Mouse (Mus musculus): ENCODE data around the gene Ddx10. TPM values are rescaled to one million over a fixed set of nuclear protein-coding genes. Genes with fewer than 3 reads are reported as not detected.

The Ddx10 gene
- 6.0 and 7.8 TPM in 2 replicates for polyA plus RNA-seq (2012; ENCODE audit: insufficient read depth, insufficient read length, missing spikeins)

- Histone ChIP-seq H3K4me1 (ENCODE audit: control insufficient read depth, insufficient read depth, insufficient read length, low read length) (0 out of 2 replicates have a peak, but pooled peaks cover 2% of the 10 kb centered on the region), H3K4me3 (ENCODE audit: insufficient read depth, low read depth, low read length) (peak within 1 kb of the TSS; percentile 72), H3K27ac (replicated peaks; ENCODE audit: low read depth, low read length) (no peak within 1 kb of the TSS)
Observed at GRCm38 (mm10) chr9:53247953-53248397, at the start of gene Ddx10. Gene Ddx10 (minus strand): TSS chr9:53248053.

GRCm38 (mm10) chr9:53292833-53293232, 45.0 kb upstream of the Ddx10 start:
- Histone ChIP-seq H3K27ac (replicated peaks; ENCODE audit: low read depth, low read length) (no peak overlapping the region), H3K4me3 (ENCODE audit: insufficient read depth, low read depth, low read length) (no peak overlapping the region), H3K4me1 (ENCODE audit: control insufficient read depth, insufficient read depth, insufficient read length, low read length) (no peaks in the 10 kb centered on the region)

DNA sequence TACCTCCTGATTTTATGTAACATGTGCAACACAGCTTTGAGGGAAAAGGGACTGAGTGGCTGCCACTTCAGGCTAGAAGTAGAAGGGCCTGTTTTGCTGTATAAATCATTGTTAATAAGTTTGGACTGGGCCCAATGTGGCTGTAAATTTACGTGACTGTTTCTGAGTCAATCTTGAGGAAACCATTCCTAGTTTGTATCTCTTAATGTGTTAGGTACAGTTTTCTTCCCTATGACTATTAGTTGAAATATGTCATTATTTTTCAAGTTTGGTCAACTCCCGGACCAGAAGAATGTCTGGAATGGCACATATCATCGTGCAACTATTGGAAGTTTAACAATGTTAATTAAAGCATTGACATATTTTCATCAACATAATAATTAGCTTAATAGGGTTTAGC, 42.2 kb upstream of the Ddx10 start:
- Histone ChIP-seq H3K27ac (replicated peaks; ENCODE audit: low read depth, low read length) (no peak overlapping the region), H3K4me1 (ENCODE audit: control insufficient read depth, insufficient read depth, insufficient read length, low read length) (no peaks in the 10 kb centered on the region), H3K4me3 (ENCODE audit: insufficient read depth, low read depth, low read length) (no peak overlapping the region)

- H3K4me1 ChIP-seq (ENCODE audit: control insufficient read depth, insufficient read depth, insufficient read length, low read length), result no peaks in the 10 kb centered on the region
- no peak overlapping the region for H3K27ac ChIP-seq (replicated peaks; ENCODE audit: low read depth, low read length)
- H3K4me3 ChIP-seq (ENCODE audit: insufficient read depth, low read depth, low read length), result no peak overlapping the region
Observed at GRCm38 (mm10) chr9:53286793-53287192, 38.9 kb upstream of the Ddx10 start.

DNA sequence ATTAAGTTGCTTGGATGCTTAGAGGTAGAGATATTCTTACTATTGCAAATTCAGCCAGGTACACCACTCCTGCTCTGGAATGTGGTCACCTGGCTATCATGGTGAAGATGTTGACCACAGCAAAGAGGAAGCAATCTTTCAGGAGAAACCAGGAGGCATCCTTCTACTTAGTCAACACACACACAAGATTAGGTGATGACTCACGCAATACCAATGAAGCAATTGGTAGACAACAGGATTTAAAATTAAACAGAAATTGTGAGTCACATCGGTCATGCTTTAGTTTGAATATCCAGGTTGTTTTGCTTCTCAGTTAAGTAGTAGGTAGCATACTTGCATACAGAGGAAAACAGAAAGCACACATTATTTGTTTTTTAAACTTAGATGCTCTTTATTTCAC, 31.1 kb upstream of the Ddx10 start:
- Histone ChIP-seq H3K4me3 (ENCODE audit: insufficient read depth, low read depth, low read length) (no peak overlapping the region), H3K27ac (replicated peaks; ENCODE audit: low read depth, low read length) (no peak overlapping the region), H3K4me1 (ENCODE audit: control insufficient read depth, insufficient read depth, insufficient read length, low read length) (no peaks in the 10 kb centered on the region)

DNA sequence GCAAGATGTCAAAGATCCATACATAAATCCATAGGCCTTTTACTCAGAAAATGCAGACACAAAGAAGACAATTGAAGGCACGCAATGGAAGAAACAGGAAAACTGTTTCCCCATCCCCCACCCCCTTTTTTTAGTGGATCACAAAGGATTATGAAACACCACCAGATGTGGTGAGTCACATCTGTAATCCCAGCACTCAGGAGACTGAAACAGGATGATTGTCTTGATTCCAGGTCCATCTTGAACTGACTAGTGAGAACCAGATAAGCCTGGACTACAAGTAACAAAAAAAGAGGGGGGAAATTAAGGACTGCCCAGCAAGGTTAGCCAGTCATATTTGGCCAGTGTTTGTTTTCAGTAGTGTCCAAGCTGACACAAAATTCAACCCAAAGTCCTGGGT, 28.5 kb upstream of the Ddx10 start:
- Histone ChIP-seq H3K4me3 (ENCODE audit: insufficient read depth, low read depth, low read length) (no peak overlapping the region), H3K27ac (replicated peaks; ENCODE audit: low read depth, low read length) (no peak overlapping the region), H3K4me1 (ENCODE audit: control insufficient read depth, insufficient read depth, insufficient read length, low read length) (no peaks in the 10 kb centered on the region)

DNA sequence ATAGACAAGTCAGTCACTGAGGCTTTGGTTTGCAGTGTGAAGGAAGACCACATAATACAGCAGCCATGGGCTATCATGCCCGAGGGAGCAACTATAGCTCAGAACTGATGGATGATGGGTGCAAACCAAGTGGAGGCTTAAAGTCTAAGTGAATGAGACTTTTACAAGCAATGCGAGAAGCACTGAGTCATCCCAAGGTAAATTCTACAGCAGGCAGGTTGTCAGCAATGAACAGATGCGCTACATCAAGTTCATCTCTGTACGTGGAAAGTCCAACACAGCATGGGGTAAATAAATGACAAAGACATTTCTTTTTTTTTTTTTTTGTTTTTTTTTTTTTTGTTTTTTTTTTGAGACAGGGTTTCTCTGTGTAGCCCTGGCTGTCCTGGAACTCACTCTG, 24.9 kb upstream of the Ddx10 start:
- Histone ChIP-seq H3K4me1 (ENCODE audit: control insufficient read depth, insufficient read depth, insufficient read length, low read length) (no peaks in the 10 kb centered on the region), H3K27ac (replicated peaks; ENCODE audit: low read depth, low read length) (no peak overlapping the region), H3K4me3 (ENCODE audit: insufficient read depth, low read depth, low read length) (no peak overlapping the region)

GRCm38 (mm10) chr9:53272207-53272606, 24.4 kb upstream of the Ddx10 start:
- H3K4me3 ChIP-seq (ENCODE audit: insufficient read depth, low read depth, low read length), result no peak overlapping the region
- H3K4me1 ChIP-seq (ENCODE audit: control insufficient read depth, insufficient read depth, insufficient read length, low read length), result no peaks in the 10 kb centered on the region
- H3K27ac ChIP-seq (replicated peaks; ENCODE audit: low read depth, low read length), result no peak overlapping the region

GRCm38 (mm10) chr9:53271281-53272022, 23.6 kb upstream of the Ddx10 start:
- H3K4me1 ChIP-seq (ENCODE audit: control insufficient read depth, insufficient read depth, insufficient read length, low read length), result no peaks in the 10 kb centered on the region
- no peak overlapping the region for H3K4me3 ChIP-seq (ENCODE audit: insufficient read depth, low read depth, low read length)
- H3K27ac ChIP-seq (replicated peaks; ENCODE audit: low read depth, low read length), result no peak overlapping the region

- no peaks in the 10 kb centered on the region for H3K4me1 ChIP-seq (ENCODE audit: control insufficient read depth, insufficient read depth, insufficient read length, low read length)
- no peak overlapping the region for H3K27ac ChIP-seq (replicated peaks; ENCODE audit: low read depth, low read length)
- H3K4me3 ChIP-seq (ENCODE audit: insufficient read depth, low read depth, low read length), result no peak overlapping the region
Observed at GRCm38 (mm10) chr9:53269466-53269755, 21.6 kb upstream of the Ddx10 start.

DNA sequence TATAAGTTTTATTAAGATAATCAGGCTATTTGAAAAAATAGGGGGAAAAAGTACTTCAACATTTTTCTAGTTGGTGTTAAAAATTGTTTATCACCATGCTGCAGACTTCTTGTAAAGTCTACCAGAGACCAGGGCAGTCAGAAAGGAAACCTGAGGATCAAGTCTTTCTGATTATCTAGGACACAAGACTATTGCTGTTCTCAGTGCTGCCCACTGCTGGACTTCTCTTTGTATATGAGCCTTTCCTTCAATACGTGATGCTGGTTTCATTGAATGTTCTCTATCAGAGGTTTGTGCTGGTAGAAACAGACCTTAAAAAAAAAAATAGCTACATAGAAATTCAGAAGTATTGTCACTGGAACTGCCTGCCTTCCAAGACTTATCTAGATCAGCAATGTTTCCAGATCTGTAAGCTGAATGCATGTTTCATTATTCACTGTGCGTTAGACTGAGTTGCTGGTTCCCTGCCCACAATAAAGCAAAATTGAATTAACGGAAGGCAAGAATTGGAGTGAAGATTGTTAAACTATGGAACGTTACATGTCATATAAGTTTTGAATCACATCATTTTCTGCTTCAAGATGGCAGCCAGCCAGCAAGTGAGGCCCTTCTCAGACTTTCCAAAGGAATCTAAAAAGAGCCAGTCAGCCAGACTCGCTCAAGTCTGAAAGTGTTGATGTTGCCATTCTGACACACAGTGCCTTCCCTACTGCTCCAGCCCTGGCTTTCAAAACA, 21.0 kb upstream of the Ddx10 start:
- H3K4me3 ChIP-seq (ENCODE audit: insufficient read depth, low read depth, low read length), result no peak overlapping the region
- H3K4me1 ChIP-seq (ENCODE audit: control insufficient read depth, insufficient read depth, insufficient read length, low read length), result no peaks in the 10 kb centered on the region
- H3K27ac ChIP-seq (replicated peaks; ENCODE audit: low read depth, low read length), result no peak overlapping the region

DNA sequence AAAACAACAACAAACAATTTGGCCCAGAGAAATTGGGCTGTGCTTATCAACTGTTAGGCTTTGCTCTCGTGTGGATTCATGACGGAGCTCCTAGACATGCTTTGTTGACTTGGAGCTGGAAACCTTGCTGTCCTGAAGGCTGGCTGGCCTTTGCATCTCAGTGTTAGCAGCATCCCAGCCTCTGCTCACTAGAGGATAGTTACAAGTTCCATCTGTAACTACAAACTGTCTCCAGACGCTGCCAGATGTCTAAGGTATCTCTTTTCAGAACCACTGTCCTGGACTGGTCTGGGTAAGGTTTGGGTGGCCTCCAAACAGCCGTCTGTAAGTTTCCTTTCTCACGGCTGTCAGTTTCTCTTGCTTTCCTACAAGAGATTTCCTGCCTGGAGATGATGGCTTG, 20.2 kb upstream of the Ddx10 start:
- no peaks in the 10 kb centered on the region for H3K4me1 ChIP-seq (ENCODE audit: control insufficient read depth, insufficient read depth, insufficient read length, low read length)
- no peak overlapping the region for H3K4me3 ChIP-seq (ENCODE audit: insufficient read depth, low read depth, low read length)
- H3K27ac ChIP-seq (replicated peaks; ENCODE audit: low read depth, low read length), result no peak overlapping the region

DNA sequence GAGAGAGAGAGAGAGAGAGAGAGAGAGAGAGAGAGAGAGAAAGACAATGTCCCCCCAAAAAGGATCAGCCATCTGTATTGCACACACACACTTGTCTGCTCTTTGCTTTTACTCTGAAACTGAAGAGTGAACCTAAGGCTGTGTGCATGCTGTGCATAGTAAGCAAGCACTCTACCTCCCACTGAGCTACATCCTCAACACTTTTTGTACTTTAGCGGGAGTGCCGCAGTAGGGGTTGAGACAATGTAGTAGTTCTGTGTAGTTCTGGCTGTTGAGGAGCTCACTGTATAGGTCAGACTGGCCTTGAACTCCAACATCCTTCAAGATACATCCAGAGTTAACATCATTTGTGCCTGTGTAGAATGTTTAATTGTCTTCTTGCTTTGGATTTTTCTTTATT, 17.7 kb upstream of the Ddx10 start:
- Histone ChIP-seq H3K27ac (replicated peaks; ENCODE audit: low read depth, low read length) (no peak overlapping the region), H3K4me1 (ENCODE audit: control insufficient read depth, insufficient read depth, insufficient read length, low read length) (no peaks in the 10 kb centered on the region), H3K4me3 (ENCODE audit: insufficient read depth, low read depth, low read length) (no peak overlapping the region)

GRCm38 (mm10) chr9:53264387-53264786, 16.5 kb upstream of the Ddx10 start:
- Histone ChIP-seq H3K4me3 (ENCODE audit: insufficient read depth, low read depth, low read length) (no peak overlapping the region), H3K4me1 (ENCODE audit: control insufficient read depth, insufficient read depth, insufficient read length, low read length) (no peaks in the 10 kb centered on the region), H3K27ac (replicated peaks; ENCODE audit: low read depth, low read length) (no peak overlapping the region)

GRCm38 (mm10) chr9:53258199-53258598, 10.3 kb upstream of the Ddx10 start:
- Histone ChIP-seq H3K4me1 (ENCODE audit: control insufficient read depth, insufficient read depth, insufficient read length, low read length) (no peaks in the 10 kb centered on the region), H3K27ac (replicated peaks; ENCODE audit: low read depth, low read length) (no peak overlapping the region), H3K4me3 (ENCODE audit: insufficient read depth, low read depth, low read length) (no peak overlapping the region)

GRCm38 (mm10) chr9:53257772-53258171, 9.9 kb upstream of the Ddx10 start:
- Histone ChIP-seq H3K4me3 (ENCODE audit: insufficient read depth, low read depth, low read length) (no peak overlapping the region), H3K4me1 (ENCODE audit: control insufficient read depth, insufficient read depth, insufficient read length, low read length) (no peaks in the 10 kb centered on the region), H3K27ac (replicated peaks; ENCODE audit: low read depth, low read length) (no peak overlapping the region)
